8 mouse cellular contexts compared by ENCODE assay signal in the genomic region with DNA sequence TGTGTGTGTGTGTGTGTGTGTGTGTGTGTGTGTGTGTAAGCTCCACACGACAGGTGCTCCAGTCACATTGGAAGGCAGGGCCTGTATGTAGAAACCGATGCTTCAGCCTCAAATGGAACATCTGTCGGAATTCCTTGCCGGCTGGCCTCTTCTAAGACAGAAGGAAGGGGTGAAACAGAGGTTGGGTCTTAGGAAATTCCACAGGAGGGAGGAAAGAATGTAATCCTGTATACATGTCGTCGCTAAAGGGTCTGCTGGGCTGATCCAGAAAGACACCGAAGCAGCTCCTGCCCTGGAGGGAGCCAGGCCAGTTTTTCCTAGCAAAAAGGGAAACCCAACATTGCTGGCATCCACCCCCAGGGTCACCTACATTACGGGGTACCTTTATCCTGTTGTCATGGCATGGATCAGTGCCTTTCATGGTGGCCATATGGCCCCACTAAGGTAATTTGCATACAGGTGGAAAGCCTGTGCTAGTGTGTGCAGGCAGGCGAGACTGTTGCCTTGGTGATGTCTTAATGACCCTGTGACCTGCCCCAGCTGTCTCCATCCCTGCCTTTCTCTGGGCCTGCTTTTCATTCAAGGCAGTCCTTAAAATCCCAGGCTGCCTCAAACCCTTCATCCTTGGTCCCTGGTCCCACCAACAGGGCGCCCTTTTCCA. TPM values are rescaled to one million over a fixed set of nuclear protein-coding genes. Genes with fewer than 3 reads are reported as not detected.
DNase-seq lines count a peak whose midpoint lies in the region; ATAC-seq lines count a peak whose summit lies in the region.

No protein-coding gene starts in this region.

- peak overlapping the region; percentile 29 for H3K4me2 ChIP-seq in heart, embryonic 13.5 days
- no peak overlapping the region for H3K4me2 ChIP-seq in forebrain, embryonic 15.5 days (replicated peaks)
- H3K4me2 ChIP-seq in neural tube, embryonic 12.5 days (replicated peaks), result peak overlapping the region; percentile 80

- no peak overlapping the region for H3K4me3 ChIP-seq in heart, embryonic 13.5 days
- no peak overlapping the region for H3K4me3 ChIP-seq in forebrain, embryonic 15.5 days
- H3K4me3 ChIP-seq in neural tube, embryonic 12.5 days, result no peak overlapping the region

- no peak for ATAC-seq in heart, embryonic 13.5 days (ENCODE audit: extremely low read depth, insufficient number of reproducible peaks, low FRiP score, low TSS enrichment)
- peak; percentile 38; the same call in 1 of the 2 replicates for ATAC-seq in forebrain, embryonic 15.5 days (replicated peaks)
- ATAC-seq in neural tube, embryonic 12.5 days (ENCODE audit: low FRiP score, low read depth), result peak; percentile 81
- no peak for ATAC-seq in erythroid progenitor cell, adult 5-6 weeks (replicated peaks; ENCODE audit: low FRiP score, poor library complexity, severe bottlenecking)

- peaks cover 63% of the 10 kb centered on the region for H3K36me3 ChIP-seq in heart, embryonic 13.5 days
- H3K36me3 ChIP-seq in forebrain, embryonic 15.5 days, result peaks cover 16% of the 10 kb centered on the region; the same call in 1 of the 2 replicates
- H3K36me3 ChIP-seq in neural tube, embryonic 12.5 days, result peaks cover 29% of the 10 kb centered on the region

- H3K4me1 ChIP-seq in heart, embryonic 13.5 days, result peaks cover 49% of the 10 kb centered on the region
- H3K4me1 ChIP-seq in forebrain, embryonic 15.5 days, result peaks cover 35% of the 10 kb centered on the region
- peaks cover 50% of the 10 kb centered on the region for H3K4me1 ChIP-seq in neural tube, embryonic 12.5 days

- H3K27ac ChIP-seq in heart, embryonic 13.5 days (replicated peaks), result no peak overlapping the region
- H3K27ac ChIP-seq in forebrain, embryonic 15.5 days (replicated peaks), result peak overlapping the region; percentile 69
- peak overlapping the region; percentile 70 for H3K27ac ChIP-seq in neural tube, embryonic 12.5 days

- WGBS in heart, embryonic 13.5 days, result 56% methylated on average over 10 of the region's 10 CpGs
- WGBS in forebrain, embryonic 15.5 days, result 7% methylated on average over 10 of the region's 10 CpGs
- WGBS in neural tube, embryonic 12.5 days, result 9% methylated on average over 10 of the region's 10 CpGs

- no peaks in the 10 kb centered on the region; the same call in 1 of the 2 replicates for H3K27me3 ChIP-seq in heart, embryonic 13.5 days (replicated peaks)
- no peaks in the 10 kb centered on the region for H3K27me3 ChIP-seq in forebrain, embryonic 15.5 days
- H3K27me3 ChIP-seq in neural tube, embryonic 12.5 days (replicated peaks), result no peaks in the 10 kb centered on the region

- H3K9me3 ChIP-seq in heart, embryonic 13.5 days, result no peaks in the 10 kb centered on the region
- no peaks in the 10 kb centered on the region for H3K9me3 ChIP-seq in forebrain, embryonic 15.5 days
- no peaks in the 10 kb centered on the region for H3K9me3 ChIP-seq in neural tube, embryonic 12.5 days

- no peak overlapping the region for H3K9ac ChIP-seq in heart, embryonic 13.5 days
- 0 out of 2 replicates have a peak overlapping the region, but pooled peaks have one; percentile 26 for H3K9ac ChIP-seq in forebrain, embryonic 15.5 days (replicated peaks)
- 0 out of 2 replicates have a peak overlapping the region, but pooled peaks have one; percentile 8 for H3K9ac ChIP-seq in neural tube, embryonic 12.5 days

- no peak for DNase-seq in heart, adult 18-20 months
- DNase-seq in kidney, postnatal 4 days, result peak; percentile 71 to 78
- no peak for DNase-seq in adrenal gland, postnatal 36 days
- DNase-seq in thymus, adult 18-20 months, result no peak

RNA-seq across cellular contexts. Expression of a gene that starts 3.4 kb away (rescaled TPM):
- 1.3 and 1.5 TPM in 2 replicates for polyA plus RNA-seq in heart, embryonic 13.5 days (2015; fragmentation: Nextera tagmentation; extraction: Ambion mirVana)
- total RNA-seq in heart, adult 18-20 months (2021), result 1 to 10 TPM; 4.7 to 5.5 TPM
- polyA plus RNA-seq in forebrain, embryonic 15.5 days (2015; fragmentation: Nextera tagmentation; extraction: Ambion mirVana), result 13.0 and 13.2 TPM in 2 replicates
- 9.0 and 9.3 TPM in 2 replicates for polyA plus RNA-seq in neural tube, embryonic 12.5 days (2016; fragmentation: Nextera tagmentation; extraction: Ambion mirVana)
- total RNA-seq in adrenal gland, postnatal 36 days (2021), result 1 to 10 TPM; 4.9 to 6.1 TPM
- total RNA-seq in erythroid progenitor cell, adult 5-6 weeks (2015; ENCODE audit: low replicate concordance), result 4.6 and 4.7 TPM in 2 replicates
- total RNA-seq in erythroid progenitor cell, adult 5-6 weeks (2017; ENCODE audit: low replicate concordance), result 4.1 and 6.4 TPM in 2 replicates

RNA-seq across cellular contexts. Expression of a gene that starts 3.7 kb away (rescaled TPM):
- 36.6 and 41.2 TPM in 2 replicates for polyA plus RNA-seq in heart, embryonic 13.5 days (2015; fragmentation: Nextera tagmentation; extraction: Ambion mirVana)
- 1 to 10 TPM; 2.9 to 5.9 TPM for total RNA-seq in heart, adult 18-20 months (2021)
- 36.4 and 37.9 TPM in 2 replicates for polyA plus RNA-seq in forebrain, embryonic 15.5 days (2015; fragmentation: Nextera tagmentation; extraction: Ambion mirVana)
- 97.0 and 99.5 TPM in 2 replicates for polyA plus RNA-seq in neural tube, embryonic 12.5 days (2016; fragmentation: Nextera tagmentation; extraction: Ambion mirVana)
- 1 to 10 TPM; 5.5 to 5.7 TPM for total RNA-seq in adrenal gland, postnatal 36 days (2021)
- total RNA-seq in erythroid progenitor cell, adult 5-6 weeks (2015; ENCODE audit: low replicate concordance), result 345 and 367 TPM in 2 replicates
- total RNA-seq in erythroid progenitor cell, adult 5-6 weeks (2017; ENCODE audit: low replicate concordance), result 664 and 783 TPM in 2 replicates

RNA-seq across cellular contexts. Expression of a gene that starts 10.6 kb away (rescaled TPM):
- 6.8 and 7.0 TPM in 2 replicates for polyA plus RNA-seq in heart, embryonic 13.5 days (2015; fragmentation: Nextera tagmentation; extraction: Ambion mirVana)
- total RNA-seq in heart, adult 18-20 months (2021), result 10 to 100 TPM; 76.7 to 79.6 TPM
- 18.8 and 19.7 TPM in 2 replicates for polyA plus RNA-seq in forebrain, embryonic 15.5 days (2015; fragmentation: Nextera tagmentation; extraction: Ambion mirVana)
- polyA plus RNA-seq in neural tube, embryonic 12.5 days (2016; fragmentation: Nextera tagmentation; extraction: Ambion mirVana), result 19.3 and 21.1 TPM in 2 replicates
- total RNA-seq in adrenal gland, postnatal 36 days (2021), result 10 to 100 TPM; 60.0 to 68.2 TPM
- total RNA-seq in erythroid progenitor cell, adult 5-6 weeks (2015; ENCODE audit: low replicate concordance), result 8.3 and 8.8 TPM in 2 replicates
- 12.5 and 15.1 TPM in 2 replicates for total RNA-seq in erythroid progenitor cell, adult 5-6 weeks (2017; ENCODE audit: low replicate concordance)

RNA-seq across cellular contexts. Expression of a gene that starts 16.4 kb away (rescaled TPM):
- 32.0 and 35.2 TPM in 2 replicates for polyA plus RNA-seq in heart, embryonic 13.5 days (2015; fragmentation: Nextera tagmentation; extraction: Ambion mirVana)
- total RNA-seq in heart, adult 18-20 months (2021), result 10 to 100 TPM; 36.7 to 41.7 TPM
- 36.5 and 37.0 TPM in 2 replicates for polyA plus RNA-seq in forebrain, embryonic 15.5 days (2015; fragmentation: Nextera tagmentation; extraction: Ambion mirVana)
- 30.7 and 36.3 TPM in 2 replicates for polyA plus RNA-seq in neural tube, embryonic 12.5 days (2016; fragmentation: Nextera tagmentation; extraction: Ambion mirVana)
- total RNA-seq in adrenal gland, postnatal 36 days (2021), result 10 to 100 TPM; 14.0 to 21.1 TPM
- total RNA-seq in erythroid progenitor cell, adult 5-6 weeks (2015; ENCODE audit: low replicate concordance), result 10.8 and 11.3 TPM in 2 replicates
- total RNA-seq in erythroid progenitor cell, adult 5-6 weeks (2017; ENCODE audit: low replicate concordance), result 10.9 and 11.4 TPM in 2 replicates

RNA-seq across cellular contexts. Expression of a gene that starts 30.6 kb away (rescaled TPM):
- polyA plus RNA-seq in heart, embryonic 13.5 days (2015; fragmentation: Nextera tagmentation; extraction: Ambion mirVana), result 69.0 and 71.4 TPM in 2 replicates
- 10 to 100 TPM in 1 of 2 experiments, 1 to 10 TPM in 1; 9.7 to 17.7 TPM for total RNA-seq in heart, adult 18-20 months (2021)
- polyA plus RNA-seq in forebrain, embryonic 15.5 days (2015; fragmentation: Nextera tagmentation; extraction: Ambion mirVana), result 88.7 and 95.4 TPM in 2 replicates
- polyA plus RNA-seq in neural tube, embryonic 12.5 days (2016; fragmentation: Nextera tagmentation; extraction: Ambion mirVana), result 98.8 and 104 TPM in 2 replicates
- 100 to 1,000 TPM in 1 of 2 experiments, 10 to 100 TPM in 1; 83.7 to 125 TPM for total RNA-seq in adrenal gland, postnatal 36 days (2021)
- 124 and 160 TPM in 2 replicates for total RNA-seq in erythroid progenitor cell, adult 5-6 weeks (2015; ENCODE audit: low replicate concordance)
- total RNA-seq in erythroid progenitor cell, adult 5-6 weeks (2017; ENCODE audit: low replicate concordance), result 58.5 and 68.4 TPM in 2 replicates

Comparison
In these comparisons a context has a peak if more than half of its experiments do, and no peak if none do; other contexts are left out.
1. ATAC-seq: peak in forebrain, embryonic 15.5 days (single experiment) and neural tube, embryonic 12.5 days (single experiment); none in heart, embryonic 13.5 days (single experiment) and erythroid progenitor cell, adult 5-6 weeks (single experiment).
2. DNase-seq: peak in kidney, postnatal 4 days (2 of 2); none in heart, adult 18-20 months (0 of 2), adrenal gland, postnatal 36 days (0 of 2) and thymus, adult 18-20 months (0 of 2).
3. RNA of a gene that starts 3.7 kb away (total RNA-seq): 345 to 783 TPM in erythroid progenitor cell, adult 5-6 weeks; 2.9 to 5.9 TPM in heart, adult 18-20 months and 5.5 to 5.7 TPM in adrenal gland, postnatal 36 days; every median in the first group is over 10 times any median in the second.